Mouse (Mus musculus) neutrophil, adult 5-6 weeks (primary cell): ENCODE measurements around the gene Ssna1. TPM values are rescaled to one million over a fixed set of nuclear protein-coding genes. Genes with fewer than 3 reads are reported as not detected.

Source experiments
- ATAC-seq: fragments of 151-379, 151-347 bp; 2 replicates; pipeline ENCODE4 v1.8.0; 2017; ENCODE audit warnings: mild to moderate bottlenecking, moderate TSS enrichment; ENCODE audit not compliant: insufficient number of reproducible peaks, poor library complexity, low FRiP score, severe bottlenecking; ENCODE audit errors: extremely low read depth
- total RNA-seq: library from RNA; stranded (forward); fragments of 200-1000 nt; gene quantifications from 2 replicates; pipeline ENCODE4 v1.2.3, GENCODE M21; 2017

Ssna1 gene
- 31.0 and 33.0 TPM in 2 replicates for total RNA-seq

DNA sequence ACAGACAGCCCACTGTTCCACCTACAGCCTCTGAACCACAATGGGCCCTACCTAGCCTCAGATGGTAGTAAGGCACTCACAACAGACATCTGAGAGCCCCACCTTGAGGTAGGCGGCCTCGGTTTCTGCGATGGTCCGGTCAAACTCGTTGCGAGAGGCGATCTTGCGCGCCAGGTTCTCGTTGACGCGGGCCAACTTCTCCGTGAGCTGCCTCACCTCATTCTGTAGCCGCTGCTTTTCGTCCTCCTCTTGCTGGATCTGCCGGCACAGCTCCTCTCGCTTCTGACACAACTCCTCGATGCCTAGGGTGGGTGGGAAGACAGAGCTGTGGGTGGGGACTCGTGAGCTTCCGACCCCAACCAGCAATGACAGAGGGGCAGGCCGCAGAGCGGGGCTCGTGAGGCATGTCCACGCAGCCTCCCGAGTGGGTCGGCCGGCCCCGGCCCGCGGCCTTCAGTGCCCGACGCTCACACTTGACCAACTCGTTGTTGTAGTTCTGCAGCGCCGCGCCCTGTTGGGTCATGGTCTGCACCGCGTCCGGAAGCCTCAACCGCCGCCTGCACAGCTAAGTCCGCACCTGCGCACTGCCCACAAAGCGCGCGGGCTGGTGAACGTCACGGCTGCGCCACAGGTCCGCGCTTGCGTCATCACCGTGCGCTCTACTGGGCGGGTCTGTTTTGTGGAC, at the start of gene Ssna1, which contains the start of gene Anapc2:
Gene Ssna1, minus strand, starts transcription at position 612 of the 685 bp plus-strand sequence.
Gene Anapc2, plus strand, starts transcription at position 652 of the 685 bp plus-strand sequence.
- ATAC-seq: peak; percentile 91

DNA sequence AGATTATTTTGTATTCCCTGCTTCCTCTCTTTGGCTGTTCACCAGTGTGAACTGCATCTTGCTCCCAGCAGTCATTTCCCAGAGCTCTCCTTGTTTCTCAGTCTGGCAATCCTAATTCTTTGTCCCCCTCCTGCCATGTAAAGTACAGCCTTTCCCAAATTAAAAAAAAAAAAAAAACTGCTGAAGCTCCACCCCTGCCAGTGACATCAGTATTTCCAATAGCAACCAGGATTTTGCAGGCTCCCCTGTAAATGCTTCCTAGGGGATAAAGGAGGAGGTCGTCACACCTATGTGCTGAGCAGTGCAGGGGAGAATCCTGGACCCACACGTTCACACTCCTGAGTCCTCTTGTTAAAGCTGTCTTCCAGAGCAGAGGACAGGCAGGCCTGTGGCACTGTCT, 47.8 kb upstream of the Ssna1 start:
- no peak for ATAC-seq

DNA sequence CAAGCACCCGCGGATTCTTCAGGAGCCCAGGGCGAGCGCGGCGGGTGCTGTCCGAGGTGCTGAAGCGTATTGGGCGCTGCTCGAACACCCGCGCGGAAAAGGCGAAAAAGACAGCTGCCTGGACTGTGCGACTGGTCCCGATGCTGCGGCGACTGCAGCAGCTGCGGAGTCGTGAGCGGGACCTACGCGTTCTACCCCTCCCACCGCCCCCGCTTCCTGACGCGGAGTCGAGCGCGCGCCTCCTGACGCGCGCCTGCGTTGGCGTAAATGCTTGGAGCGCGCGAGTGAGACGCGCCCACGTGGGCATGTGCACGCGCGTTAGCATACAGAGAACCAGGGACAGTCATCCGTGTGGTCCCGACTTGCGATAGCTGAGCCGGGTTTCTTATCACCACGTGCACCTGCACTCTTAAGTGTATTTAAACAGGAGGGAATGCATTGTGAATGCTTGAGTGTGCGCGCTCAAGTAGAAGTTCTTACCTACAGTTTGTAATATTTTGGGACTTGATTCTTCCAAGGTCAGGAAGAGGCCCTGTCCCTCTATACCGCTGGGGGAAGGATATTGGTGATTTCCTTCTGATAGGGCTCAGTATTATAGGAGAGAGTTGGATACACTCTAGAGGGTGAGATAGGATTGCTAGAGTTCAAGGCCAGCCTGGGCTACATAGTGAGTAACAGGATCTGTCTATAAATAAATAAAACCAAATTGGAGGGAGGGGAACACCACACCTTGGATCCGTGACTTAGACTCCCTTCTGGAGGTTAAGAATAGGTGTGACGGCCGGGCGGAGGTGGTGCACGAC, 46.9 kb upstream of the Ssna1 start, which contains the start of gene Grin1:
Gene Grin1, minus strand, starts transcription at position 217 of the 803 bp plus-strand sequence.
- no peak for ATAC-seq

DNA sequence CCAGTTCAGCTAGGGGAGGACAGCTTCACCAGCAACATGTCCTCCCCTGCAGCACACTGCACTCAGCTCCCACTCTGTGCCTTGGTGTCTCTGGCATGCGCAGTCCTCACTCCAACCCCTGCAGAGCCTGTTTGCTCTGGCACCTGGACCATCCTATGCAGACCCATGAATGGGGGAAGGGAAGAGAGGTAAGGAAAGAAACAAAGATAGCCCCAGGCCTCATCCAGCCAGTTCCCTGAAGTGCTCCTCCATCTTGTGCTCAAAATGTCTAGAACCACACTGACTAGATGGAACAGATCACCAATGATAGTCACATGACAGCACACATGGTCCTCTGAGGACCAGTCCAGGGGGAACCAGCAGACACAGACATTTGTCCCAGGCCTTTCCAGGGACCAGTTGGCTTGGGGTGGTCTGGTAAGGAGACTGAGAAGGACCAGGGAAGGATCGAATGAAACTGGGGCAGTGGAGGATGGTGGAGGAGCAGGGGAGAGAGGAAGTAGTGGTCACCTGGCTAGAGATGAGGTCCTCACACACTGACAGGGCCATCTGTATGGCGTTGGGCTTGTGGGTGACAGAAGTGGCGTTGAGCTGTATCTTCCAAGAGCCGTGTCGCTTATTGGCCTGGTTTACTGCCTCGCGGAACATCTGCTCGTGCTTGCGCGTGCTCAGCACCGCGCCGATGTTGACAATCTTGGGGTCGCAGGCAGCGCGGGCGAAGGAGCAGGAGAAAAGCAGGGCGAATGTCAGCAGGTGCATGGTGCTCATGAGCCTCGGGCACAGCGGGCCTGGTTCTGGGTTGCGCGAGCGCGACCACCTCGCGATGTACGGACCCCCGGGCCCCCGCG, 46.1 kb upstream of the Ssna1 start:
- no peak for ATAC-seq

DNA sequence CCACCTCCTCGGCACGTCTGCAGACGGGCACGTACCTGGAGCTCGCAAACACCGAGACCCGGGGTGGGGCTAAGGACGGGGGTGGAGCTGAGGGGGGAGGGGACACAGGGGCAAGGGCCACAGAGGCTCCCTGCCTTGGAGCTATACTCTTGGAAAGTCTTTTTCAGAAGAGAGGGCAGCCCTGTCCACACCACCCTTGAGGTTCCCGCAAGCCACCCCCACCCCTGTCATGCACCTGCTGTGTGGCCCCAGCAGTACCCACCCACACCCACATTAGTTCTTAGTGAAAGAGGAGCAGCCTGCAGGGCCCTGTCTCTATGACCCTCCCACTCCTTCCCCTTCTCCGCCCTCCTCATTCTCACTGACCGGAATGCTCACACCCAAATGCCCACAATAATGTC, 39.3 kb upstream of the Ssna1 start:
- ATAC-seq: no peak

DNA sequence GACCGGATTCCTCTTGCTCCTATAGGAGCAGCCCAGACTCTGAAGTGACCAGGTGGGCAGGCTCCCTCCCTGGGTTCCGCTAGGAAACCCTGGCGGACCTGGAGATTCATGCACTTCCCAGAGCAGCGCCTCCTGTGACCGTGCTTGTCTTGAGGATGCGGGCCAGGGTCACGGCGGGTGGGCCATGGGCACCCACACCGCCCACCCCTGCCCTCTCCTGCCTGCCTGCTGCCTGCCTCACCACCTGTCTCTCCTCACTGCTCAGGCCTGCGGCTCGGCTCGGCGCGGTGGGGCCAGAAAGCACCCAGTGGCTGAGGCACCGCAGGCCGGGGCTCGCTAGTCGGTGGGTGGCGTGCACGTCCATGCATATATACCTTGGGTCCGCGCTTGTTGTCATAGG, 38.7 kb upstream of the Ssna1 start:
- ATAC-seq: no peak

DNA sequence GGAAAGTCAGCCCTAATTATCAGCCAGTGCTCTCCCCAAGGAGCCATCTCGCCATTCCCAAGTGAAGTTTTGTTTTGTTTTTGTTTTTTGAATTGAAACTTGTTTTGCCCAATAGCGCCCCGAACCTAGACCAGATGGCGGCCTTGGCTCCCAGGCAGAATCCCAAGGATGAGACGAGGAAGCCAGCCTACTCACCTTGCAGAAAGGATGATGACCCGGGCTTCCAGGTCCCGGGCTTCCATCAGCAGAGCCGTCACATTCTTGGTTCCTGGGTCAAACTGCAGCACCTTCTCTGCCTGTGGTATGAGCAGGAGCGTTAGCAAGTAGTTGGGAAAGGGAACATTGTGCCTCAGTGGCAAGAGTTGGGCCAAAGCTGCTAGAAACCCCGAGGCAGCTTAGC, 37.9 kb upstream of the Ssna1 start:
- no peak for ATAC-seq

DNA sequence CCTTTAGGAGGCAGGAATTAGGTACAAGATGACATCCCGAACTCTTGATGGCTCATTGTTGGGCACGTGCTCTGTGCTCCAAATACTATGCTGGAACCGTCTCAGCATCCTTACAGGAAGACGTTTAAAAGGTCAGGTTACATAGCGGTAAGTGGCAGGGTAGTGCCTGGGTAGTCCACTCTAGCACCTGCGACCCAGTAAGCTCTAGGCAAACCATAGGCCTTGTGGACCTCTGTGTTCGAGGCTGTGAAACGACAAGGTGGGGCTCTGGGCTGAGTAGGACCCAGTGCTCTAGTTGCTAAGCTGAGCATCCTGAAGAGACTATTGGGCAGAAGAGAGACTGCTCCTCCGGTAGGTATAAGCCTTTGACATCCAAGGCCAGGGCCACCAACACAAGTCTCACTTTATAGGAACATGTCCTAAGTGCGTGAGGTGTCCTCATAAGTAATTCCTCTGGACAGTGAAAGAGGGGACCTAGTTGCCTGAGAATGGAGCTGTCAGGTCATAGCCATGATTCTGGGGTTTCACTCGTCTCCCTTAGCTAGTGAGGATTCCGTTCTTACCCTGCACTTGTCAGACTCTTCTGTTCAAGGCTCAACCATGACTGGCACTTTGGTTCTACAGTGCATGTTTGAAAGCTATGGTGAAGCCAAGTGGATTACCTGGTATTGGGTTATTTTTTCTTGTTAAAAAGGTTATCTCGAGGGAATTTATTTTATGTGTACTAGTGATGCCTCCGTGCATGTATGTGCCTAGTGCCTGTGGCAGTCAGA, 33.5 kb upstream of the Ssna1 start:
- no peak for ATAC-seq

DNA sequence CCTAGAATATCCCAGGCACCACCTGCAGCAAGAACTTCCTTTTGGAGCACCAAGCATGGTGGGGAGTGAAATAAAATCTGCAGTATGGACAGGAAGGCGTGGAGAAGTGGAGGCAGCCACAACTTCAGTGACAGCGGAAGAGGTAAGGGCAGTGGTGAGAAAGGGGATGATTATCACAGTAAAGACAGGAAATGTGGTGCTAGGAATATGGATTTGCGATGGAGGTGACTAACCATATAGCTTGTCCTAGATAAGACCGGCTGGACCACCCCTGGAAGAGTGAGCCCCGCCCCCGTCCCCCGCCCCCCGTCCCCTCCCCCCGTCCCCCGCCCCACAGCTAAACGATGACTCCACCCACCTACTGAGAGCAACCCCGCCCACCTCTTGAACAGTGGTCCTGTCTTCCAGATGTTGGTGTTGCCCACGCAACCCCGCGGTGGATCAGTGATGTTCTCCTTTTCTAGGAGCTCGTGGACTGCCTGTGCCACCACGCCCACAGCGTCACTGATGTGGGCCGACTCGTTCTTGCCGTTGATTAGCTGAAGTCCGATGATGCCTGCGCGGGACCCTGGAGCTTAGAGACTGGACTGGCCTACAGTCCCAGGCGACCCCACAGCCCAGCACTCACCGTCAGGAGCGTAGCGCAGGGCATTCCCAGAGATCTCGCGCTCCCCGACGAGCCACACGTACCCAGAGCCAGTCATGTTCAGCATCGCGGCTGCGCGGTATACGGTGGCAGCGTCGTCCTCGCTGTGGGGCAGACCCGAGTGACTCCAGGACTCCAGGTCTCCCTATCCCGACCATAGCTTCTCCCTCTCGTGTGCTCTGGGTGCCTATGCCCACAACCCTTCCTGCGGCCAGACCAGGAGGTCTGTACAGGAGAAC, 32.7 kb upstream of the Ssna1 start:
- no peak for ATAC-seq

DNA sequence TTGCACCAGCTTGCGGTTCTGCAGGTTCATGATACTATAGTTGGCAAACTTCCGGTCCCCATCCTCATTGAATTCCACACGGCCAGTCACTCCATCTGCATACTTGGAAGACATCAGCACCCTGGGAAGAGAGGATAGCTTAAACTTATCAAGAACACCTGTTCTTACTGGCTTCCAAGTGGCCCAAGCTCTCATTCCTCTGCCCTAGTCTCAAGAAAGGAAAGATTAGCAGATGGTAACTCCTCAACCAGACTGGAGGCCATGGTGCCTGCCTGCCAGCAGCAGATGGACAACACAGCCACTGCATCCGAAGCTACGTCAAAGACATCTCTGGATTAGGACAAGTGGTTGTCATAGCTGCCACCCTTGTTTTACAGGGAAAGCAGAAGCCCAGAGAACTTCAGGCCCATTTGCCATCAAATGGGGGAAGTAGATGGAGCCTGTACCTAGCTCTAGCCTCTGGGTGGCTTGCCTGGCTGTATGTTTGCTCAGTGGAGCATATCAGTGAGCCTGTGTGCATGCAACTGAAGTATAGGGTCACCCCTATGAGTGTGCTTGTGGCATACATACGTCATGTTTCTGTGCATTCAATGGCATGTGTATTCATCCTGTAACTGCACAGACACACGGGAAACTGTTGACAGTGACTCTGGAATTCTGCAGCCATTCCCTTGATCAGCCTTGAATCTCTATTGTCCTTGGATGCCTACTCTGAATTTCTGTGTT, 31.9 kb upstream of the Ssna1 start:
- no peak for ATAC-seq

DNA sequence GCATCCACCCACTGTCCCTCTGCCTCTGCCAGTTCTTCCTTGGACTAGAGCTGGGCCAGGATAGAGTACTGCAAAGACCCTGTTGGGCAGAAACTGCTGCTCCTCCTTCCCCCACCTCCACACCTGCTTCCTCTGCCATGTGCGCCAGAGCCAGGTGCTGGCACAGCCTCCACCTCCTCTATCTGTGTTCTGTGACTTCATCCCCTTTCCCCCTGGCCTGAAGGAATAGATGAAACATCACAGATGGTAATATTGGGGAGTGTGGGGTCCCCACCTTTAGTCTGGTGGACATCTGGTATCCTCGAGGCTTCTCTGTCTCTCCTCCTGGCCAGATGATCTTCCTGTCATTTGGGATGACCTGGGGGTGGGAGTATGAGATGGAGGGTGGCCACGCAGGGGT, 31.2 kb upstream of the Ssna1 start:
- ATAC-seq: no peak

DNA sequence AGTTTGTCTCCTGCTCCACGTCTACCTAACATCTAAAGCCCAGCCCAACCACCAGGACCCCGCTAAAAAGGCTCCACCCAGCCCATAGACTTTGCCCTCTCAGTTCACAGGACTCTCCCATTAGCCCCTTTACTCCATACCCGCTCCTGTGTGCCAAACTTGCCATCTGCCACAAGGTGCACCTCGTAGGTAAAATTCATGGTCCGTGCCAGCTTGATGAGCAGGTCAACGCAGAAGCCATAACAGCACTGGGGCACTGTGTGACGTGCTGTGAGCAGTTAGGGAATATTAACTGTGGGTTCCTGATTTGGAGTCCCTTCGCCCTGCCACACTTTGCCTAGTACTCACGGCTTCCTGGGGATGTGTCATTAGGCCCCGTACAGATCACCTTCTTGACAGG, 25.8 kb upstream of the Ssna1 start:
- ATAC-seq: no peak

DNA sequence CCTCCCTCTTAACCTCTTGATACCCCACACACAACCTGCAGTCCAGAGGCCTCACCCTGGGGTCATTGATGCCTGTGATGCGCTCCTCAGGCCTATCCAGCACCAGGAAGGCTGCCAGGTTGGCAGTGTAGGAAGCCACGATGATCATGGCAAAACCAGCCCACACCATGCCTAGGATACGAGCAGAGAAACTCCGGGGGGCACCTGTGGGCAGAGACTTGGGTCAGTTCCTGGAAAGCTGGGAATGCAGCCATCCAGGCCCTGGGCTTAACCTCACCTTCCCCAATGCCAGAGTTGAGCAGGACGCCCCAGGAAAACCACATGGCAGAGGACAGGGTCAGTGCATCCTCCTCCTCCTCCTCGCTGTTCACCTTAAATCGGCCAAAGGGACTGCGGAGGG, 24.9 kb upstream of the Ssna1 start:
- ATAC-seq: no peak

DNA sequence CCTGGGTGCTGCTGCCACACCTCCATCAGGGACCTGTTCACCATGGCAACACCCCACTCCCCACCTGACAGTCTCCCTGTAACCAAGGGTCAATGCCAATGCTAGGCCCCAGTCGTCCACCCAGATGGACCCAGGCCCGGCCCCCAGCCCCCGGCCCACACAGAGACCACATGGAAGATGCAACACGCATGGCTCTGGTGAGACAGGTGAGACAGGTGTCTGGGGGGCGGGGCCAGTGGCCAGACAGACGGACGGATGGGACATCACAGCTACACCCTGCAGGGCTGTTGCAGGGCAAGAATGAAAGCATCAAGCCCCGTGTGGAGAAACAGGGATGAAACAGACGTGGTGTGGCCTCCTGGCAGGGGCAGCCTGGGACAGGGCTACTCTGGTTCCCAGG, 21.5 kb upstream of the Ssna1 start:
- no peak for ATAC-seq

DNA sequence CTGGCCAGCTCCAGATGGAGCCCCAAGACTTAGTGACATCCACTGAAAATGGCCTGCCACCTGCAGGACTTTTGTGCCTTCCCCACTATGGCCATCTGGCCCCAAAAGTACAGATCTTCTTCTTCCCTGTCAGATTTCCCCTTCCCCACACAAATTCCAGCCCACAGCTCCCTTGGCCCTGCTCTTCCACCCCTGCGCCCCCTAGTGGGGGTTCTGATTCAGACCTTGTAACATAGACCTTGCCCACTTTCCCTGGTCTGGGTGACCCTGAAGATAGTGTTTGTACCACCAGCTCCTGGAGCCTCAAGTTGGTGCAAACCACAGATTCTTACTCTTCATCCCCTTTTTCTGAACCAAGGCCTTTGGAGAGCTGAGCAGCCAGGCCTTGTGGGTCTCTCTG, 20.6 kb upstream of the Ssna1 start:
- ATAC-seq: peak; percentile 42; the same call in 1 of the 2 replicates

DNA sequence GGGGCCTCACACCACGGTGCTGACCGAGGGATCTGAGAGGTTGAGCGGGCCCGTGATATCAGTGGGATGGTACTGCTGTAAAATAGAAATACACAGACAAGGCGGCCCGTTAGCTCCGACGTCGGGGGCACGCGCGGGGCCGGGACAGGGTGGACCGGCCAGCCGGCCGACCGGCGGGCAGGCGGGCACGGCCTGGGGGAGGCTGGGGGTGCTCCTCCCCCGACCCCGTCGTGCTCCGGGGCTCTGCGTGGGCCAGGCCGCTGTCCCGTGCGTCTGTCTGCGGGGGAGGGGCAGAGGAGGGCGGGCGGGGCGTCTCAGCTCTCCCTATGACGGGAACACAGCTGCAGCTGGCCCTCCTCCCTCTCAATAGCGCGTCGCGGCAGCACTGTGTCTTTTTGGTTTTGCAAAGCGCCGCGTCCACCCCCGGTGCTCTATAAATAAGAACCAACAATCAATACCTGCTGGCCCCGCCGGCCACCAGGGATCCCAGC, 19.9 kb upstream of the Ssna1 start:
- ATAC-seq: no peak
